Mouse (Mus musculus) MEL (cell line): Measurements from ENCODE around the gene Twnk.

ENCODE experiments used
- CHD2 ChIP-seq: IDR thresholded peaks from 2 replicates; pipeline ENCODE4 v1.6.1; 2011; ENCODE audit warnings: low read length, improper control_type of control experiment
- ETS1 ChIP-seq: IDR thresholded peaks from 2 replicates; pipeline ENCODE4 v1.6.1; 2012; ENCODE audit warnings: low read depth, mild to moderate bottlenecking, inconsistent platforms, low read length, improper control_type of control experiment, moderate library complexity
- NRF1 ChIP-seq: IDR thresholded peaks from 2 replicates; pipeline ENCODE4 v1.6.1; 2014; ENCODE audit warnings: low read depth, mild to moderate bottlenecking, inconsistent platforms, low read length, improper control_type of control experiment, moderate library complexity; ENCODE audit not compliant: poor library complexity, insufficient read depth, severe bottlenecking
- POLR2A ChIP-seq, 2 experiments: IDR thresholded peaks; 2 replicates each; pipeline ENCODE4 v1.6.1; 2011 to 2012; ENCODE audit warnings: low read length in 2 of 2, mild to moderate bottlenecking in 2 of 2, control low read depth in 1 of 2, improper control_type of control experiment in 1 of 2, low read depth in 1 of 2, moderate library complexity in 1 of 2; ENCODE audit not compliant: control insufficient read depth in 1 of 2, insufficient read depth in 1 of 2, poor library complexity in 1 of 2
- SIN3A ChIP-seq: IDR thresholded peaks from 2 replicates; pipeline ENCODE4 v1.6.1; 2012; ENCODE audit warnings: low read length, improper control_type of control experiment, inconsistent platforms
- ZKSCAN1 ChIP-seq: IDR thresholded peaks from 2 replicates; pipeline ENCODE4 v1.6.1; 2012; ENCODE audit warnings: low read depth, mild to moderate bottlenecking, inconsistent platforms, low read length, improper control_type of control experiment, moderate library complexity
- ZNF384 ChIP-seq: IDR thresholded peaks from 2 replicates; pipeline ENCODE4 v1.6.1; 2012; ENCODE audit warnings: low read depth, mild to moderate bottlenecking, inconsistent platforms, low read length, improper control_type of control experiment

DNA sequence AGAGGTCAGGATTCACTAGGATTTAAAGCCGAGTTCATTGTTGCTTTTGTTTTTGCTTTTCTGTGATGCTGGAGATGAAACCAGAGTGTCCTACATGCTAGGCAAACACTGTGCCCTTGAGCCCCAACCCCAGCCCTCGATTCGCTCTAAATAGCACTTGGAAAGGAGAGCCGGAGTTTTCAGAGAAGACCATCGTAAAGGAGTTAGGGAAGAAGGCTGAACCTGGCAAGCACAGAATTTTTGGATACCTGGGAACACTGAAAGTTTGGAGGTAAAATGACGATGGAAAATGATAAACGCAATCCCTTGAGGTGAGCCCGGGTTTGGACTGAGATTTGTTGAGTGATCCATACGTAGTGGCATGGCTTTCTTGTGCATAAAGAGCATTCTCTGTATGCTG is 17.1 kb upstream of the Twnk start:
- TF ChIP-seq CHD2 (no peak), NRF1 (no peak), ZKSCAN1 (no peak), ZNF384 (no peak), POLR2A (IDR thresholded peaks at IDR 0.05; ENCODE audit: control insufficient read depth in 1 of 2, insufficient read depth in 1 of 2, low read depth in 1 of 2, low read length in 2 of 2, poor library complexity in 1 of 2) (no peak), ETS1 (no peak), SIN3A (no peak)
